Mouse (Mus musculus): ENCODE measurements around the gene Txndc15. TPM values are rescaled to one million over a fixed set of nuclear protein-coding genes. Genes with fewer than 3 reads are reported as not detected.
A peak's percentile ranks its signal among the peaks of the same experiment; 100 is the strongest.

The Txndc15 gene
- polyA plus RNA-seq, 1 experiment from 2014 or later: 144 TPM

DNA sequence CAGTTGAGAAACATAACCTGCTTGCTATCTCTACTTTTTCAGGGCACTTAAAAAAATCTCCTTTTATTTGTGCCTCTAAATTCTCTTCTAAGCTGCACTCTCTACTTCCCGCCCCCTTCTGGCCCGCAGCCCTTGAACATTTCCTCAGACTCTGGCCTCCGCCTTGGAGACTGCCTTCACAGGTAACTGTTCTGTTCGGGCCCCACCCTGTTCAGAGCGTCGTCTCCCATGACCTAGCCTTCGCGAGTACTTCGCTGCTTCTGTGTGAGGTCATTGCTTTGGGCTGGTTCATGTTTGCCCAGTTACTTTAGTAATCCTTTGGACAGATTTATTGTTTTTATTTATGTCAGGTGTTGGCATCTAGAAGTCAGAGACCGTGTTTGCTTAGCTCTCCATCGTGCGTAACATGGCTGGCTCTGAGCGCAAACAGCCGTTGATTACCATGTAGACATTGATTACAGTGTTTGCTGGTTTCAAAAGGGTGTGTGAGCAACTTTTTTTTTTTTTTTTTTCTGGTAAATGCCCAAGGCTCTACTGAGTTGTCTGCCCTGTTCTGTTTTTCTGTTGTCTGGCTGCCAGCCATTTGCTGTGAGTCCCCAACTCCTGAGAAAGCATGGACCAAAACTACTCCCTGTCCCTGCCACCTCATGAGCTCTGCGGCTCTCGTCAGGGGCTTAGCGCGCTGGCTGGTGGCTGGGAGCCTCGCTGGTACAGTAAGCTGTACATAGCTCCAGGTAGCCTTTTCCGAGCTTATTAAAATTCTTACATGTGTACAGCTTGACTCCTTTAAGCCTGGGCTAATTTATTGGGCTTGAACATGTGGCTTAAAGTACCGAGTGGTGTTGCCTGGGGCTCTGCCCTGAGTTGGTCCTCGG lies 19.4 kb downstream of the Txndc15 start:
- no peaks in the 10 kb centered on the region for H3K36me3 ChIP-seq
- no peaks in the 10 kb centered on the region for H3K9me3 ChIP-seq
- no peak overlapping the region for H3K4me2 ChIP-seq
- H3K27ac ChIP-seq (replicated peaks): no peak overlapping the region
- H3K27me3 ChIP-seq: no peaks in the 10 kb centered on the region
- WGBS: 82% methylated on average over 22 of the region's 22 CpGs
- 0 out of 2 replicates have a peak overlapping the region, but pooled peaks have one; percentile 31 for H3K9ac ChIP-seq
- no peak for ATAC-seq (ENCODE audit: low read depth)
- H3K4me1 ChIP-seq (replicated peaks): no peaks in the 10 kb centered on the region
- no peak overlapping the region for H3K4me3 ChIP-seq

DNA sequence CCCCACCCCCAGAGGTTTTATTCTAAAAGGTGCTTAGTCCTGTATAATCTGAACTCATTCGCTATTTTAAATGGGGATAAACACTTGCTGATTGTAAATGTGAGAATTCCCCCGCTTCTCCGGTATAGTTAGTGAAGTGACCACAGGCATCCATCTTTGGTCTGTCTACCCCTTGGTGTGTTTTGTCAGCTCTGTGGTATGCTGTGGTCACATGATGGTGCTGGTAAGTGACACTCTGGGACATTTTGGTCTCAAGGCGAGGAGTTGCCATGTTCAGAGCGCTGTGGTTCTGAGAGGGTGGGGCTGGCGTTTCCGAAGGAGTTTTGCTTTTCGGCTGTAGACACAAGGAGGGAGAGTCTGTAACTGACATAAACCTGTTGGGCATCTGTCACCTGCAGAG lies 23.4 kb downstream of the Txndc15 start:
- Histone ChIP-seq H3K9ac (no peak overlapping the region), H3K27me3 (no peaks in the 10 kb centered on the region)

DNA sequence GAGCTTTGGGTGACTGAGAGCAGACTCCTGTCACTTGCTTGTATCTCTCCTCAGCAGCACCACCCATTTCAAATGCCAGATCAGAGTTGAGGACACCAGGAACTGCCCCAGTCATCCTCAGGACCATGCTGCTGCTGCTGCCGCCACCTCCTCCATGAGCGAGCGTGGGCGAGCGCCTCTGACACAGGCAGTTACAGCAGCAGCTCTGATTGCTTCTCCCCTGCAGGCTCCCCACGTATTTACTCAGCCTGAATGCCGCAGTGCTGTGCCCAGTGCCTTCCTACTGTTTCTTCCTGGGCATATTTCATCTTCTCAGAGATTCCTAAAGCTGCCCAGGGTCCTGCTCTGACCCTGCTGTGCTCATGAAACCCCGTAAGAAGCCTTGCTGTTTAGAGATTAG lies 27.9 kb downstream of the Txndc15 start:
- H3K4me2 ChIP-seq: no peak overlapping the region
- H3K9ac ChIP-seq: 0 out of 2 replicates have a peak overlapping the region, but pooled peaks have one; percentile 6
- no peaks in the 10 kb centered on the region for H3K9me3 ChIP-seq
- ATAC-seq (ENCODE audit: low read depth): no peak
- H3K4me3 ChIP-seq: no peak overlapping the region
- no peaks in the 10 kb centered on the region for H3K27me3 ChIP-seq
- no peaks in the 10 kb centered on the region for H3K36me3 ChIP-seq
- peaks cover 8% of the 10 kb centered on the region for H3K4me1 ChIP-seq (replicated peaks)
- 41% methylated on average over 8 of the region's 8 CpGs for WGBS
- H3K27ac ChIP-seq (replicated peaks): no peak overlapping the region

More for the DNA sequence above, 23.4 kb downstream of the Txndc15 start:
- H3K4me3 ChIP-seq: no peak overlapping the region
- H3K4me1 ChIP-seq (replicated peaks): peaks cover 8% of the 10 kb centered on the region
- H3K4me2 ChIP-seq: no peak overlapping the region
- WGBS: 92% methylated on average over 8 of the region's 8 CpGs
- H3K36me3 ChIP-seq: no peaks in the 10 kb centered on the region
- H3K27ac ChIP-seq (replicated peaks): no peak overlapping the region
- no peak for ATAC-seq (ENCODE audit: low read depth)
- H3K9me3 ChIP-seq: no peaks in the 10 kb centered on the region

DNA sequence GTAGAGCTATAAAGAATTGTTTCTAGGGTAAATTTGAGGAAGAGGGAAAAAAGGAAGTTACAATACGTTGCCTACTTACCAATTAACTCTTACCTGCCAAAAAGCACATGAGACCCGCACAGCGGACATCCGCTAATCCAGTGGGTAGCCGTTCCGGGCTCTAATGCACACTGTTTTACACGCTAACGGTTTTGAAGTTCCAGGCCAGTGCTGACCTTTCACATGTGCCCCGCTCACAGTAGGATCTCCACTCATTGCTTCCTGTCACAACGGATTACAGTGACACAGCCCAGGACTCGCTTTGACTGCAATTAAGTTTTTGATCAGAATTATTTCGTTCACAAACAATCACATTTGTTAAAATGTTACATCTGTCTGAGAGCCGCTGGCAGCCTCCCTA lies 39.9 kb downstream of the Txndc15 start:
- Histone ChIP-seq H3K27ac (replicated peaks) (no peak overlapping the region), H3K36me3 (no peaks in the 10 kb centered on the region), H3K4me3 (no peak overlapping the region), H3K27me3 (no peaks in the 10 kb centered on the region), H3K4me1 (replicated peaks) (peaks cover 15% of the 10 kb centered on the region), H3K9ac (no peak overlapping the region), H3K9me3 (no peaks in the 10 kb centered on the region), H3K4me2 (no peak overlapping the region)
- WGBS: 86% methylated on average over 13 of the region's 13 CpGs
- no peak for ATAC-seq (ENCODE audit: low read depth)

DNA sequence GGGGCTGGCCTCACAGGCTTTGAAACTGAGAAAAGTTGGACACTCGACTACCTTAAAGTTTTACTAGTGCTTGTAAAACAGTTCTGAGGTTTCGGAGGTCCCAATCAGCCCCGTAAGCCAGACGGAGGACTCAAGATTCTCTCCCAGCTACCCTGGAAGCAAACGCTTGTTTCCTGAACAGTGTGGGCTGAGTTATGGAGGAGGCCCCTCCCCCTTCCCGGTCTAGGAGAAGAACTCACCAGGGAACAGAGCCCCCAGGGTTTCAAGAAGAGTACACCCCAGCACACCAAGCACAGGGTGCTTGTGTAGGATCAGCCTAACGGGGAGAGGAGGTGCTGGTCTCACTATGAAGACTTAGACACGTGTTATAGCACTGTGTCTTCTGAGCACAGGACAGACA lies 42.3 kb downstream of the Txndc15 start:
- Histone ChIP-seq H3K27ac (replicated peaks) (no peak overlapping the region), H3K9me3 (no peaks in the 10 kb centered on the region), H3K36me3 (no peaks in the 10 kb centered on the region), H3K4me3 (no peak overlapping the region), H3K27me3 (no peaks in the 10 kb centered on the region), H3K4me2 (peak overlapping the region; percentile 20), H3K4me1 (replicated peaks) (peaks cover 16% of the 10 kb centered on the region), H3K9ac (0 out of 2 replicates have a peak overlapping the region, but pooled peaks have one; percentile 8)
- ATAC-seq (ENCODE audit: low read depth): no peak
- 34% methylated on average over 8 of the region's 8 CpGs for WGBS

DNA sequence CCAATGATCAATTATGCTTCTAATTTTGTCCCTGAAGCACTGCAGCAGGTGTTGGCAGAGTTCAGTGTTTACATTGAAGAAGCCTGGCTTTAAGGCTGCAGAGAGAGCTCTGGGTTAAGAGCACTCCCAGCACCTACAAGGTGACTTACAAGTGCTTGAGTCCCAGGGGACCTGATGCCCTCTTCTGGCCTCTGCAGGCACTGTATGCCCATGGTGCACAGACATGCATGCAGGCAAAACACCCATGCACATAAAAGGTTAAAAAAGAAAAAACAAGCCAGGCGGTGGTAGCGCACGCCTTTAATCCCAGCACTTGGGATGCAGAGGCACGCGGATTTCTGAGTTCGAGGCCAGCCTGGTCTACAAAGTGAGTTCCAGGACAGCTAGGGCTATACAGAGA lies 43.2 kb downstream of the Txndc15 start:
- WGBS: 87% methylated on average over 6 of the region's 6 CpGs
- H3K9ac ChIP-seq: no peak overlapping the region

DNA sequence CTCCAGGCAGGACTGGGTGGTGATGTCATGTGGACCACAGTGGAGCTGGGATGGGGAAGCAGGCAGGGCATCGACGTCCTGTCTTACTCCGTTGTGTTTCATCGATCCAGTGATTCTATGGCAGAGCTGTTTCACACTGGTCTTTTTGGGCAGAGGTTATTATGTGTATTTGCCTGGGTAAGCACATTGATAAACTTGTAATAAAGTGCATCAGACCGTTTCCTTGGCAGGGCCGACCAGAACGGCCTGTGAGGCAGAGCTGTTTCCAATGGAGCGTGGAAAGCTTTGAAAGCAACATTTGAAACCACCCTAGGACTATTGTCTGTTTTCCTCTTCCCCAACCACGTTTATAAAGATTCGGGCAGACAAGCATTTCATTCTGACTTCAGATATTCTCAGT lies 46.1 kb downstream of the Txndc15 start:
- WGBS: 45% methylated on average over 10 of the region's 10 CpGs
- Histone ChIP-seq H3K9ac (no peak overlapping the region), H3K9me3 (no peaks in the 10 kb centered on the region), H3K27me3 (no peaks in the 10 kb centered on the region), H3K4me2 (no peak overlapping the region), H3K4me1 (replicated peaks) (peaks cover 16% of the 10 kb centered on the region), H3K36me3 (no peaks in the 10 kb centered on the region), H3K27ac (replicated peaks) (no peak overlapping the region), H3K4me3 (no peak overlapping the region)
- no peak for ATAC-seq (ENCODE audit: low read depth)

More for the DNA sequence above, 43.2 kb downstream of the Txndc15 start:
- no peak overlapping the region for H3K27ac ChIP-seq (replicated peaks)
- no peak overlapping the region for H3K4me3 ChIP-seq
- peaks cover 16% of the 10 kb centered on the region for H3K4me1 ChIP-seq (replicated peaks)
- ATAC-seq (ENCODE audit: low read depth): no peak
- no peaks in the 10 kb centered on the region for H3K27me3 ChIP-seq
- no peak overlapping the region for H3K4me2 ChIP-seq
- no peaks in the 10 kb centered on the region for H3K36me3 ChIP-seq
- no peaks in the 10 kb centered on the region for H3K9me3 ChIP-seq

DNA sequence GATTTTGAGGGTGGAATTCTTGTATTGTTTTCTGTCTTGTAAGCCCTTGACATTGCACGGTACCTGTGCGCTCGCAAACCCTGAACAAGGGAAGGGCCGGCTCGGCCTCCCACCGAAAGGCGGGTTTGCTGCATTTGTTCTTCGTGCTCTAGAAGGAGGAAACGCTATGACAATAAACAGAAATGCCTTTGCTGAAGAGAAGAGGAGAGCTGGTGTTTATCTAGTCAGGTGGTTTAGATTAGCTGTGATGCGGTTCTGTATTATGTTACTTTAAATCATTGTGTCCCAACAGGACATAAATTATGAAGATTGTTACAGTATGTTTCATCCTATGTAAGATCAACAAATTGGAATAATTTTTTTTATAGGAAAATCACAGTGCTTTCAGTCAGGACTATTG lies 47.0 kb downstream of the Txndc15 start:
- no peak overlapping the region for H3K27ac ChIP-seq (replicated peaks)
- H3K4me3 ChIP-seq: no peak overlapping the region
- no peaks in the 10 kb centered on the region for H3K27me3 ChIP-seq
- H3K36me3 ChIP-seq: no peaks in the 10 kb centered on the region
- H3K4me2 ChIP-seq: no peak overlapping the region
- no peaks in the 10 kb centered on the region for H3K9me3 ChIP-seq
- H3K4me1 ChIP-seq (replicated peaks): peaks cover 14% of the 10 kb centered on the region
- H3K9ac ChIP-seq: no peak overlapping the region
- WGBS: 82% methylated on average over 10 of the region's 10 CpGs
- ATAC-seq (ENCODE audit: low read depth): no peak

DNA sequence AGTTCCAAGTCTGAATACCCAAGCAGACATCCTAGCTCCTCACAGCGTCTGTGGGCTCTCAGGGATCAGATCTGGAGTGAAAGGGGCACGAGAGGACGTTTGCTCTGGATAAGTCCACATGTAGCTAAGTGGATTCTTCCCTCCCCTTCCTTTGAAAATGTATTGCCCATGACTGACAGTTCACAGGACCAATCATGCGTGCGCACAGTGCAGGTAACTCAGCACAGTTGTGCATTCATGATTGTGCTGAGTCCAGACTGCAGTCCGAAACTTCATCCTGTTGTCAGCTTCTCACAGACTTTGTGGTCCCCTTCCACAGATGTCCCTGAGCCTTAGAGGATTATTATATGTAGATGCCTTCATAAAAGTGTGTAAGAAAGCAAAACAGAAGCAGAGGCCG lies 59.9 kb downstream of the Txndc15 start:
- no peaks in the 10 kb centered on the region for H3K27me3 ChIP-seq
- 90% methylated on average over 7 of the region's 7 CpGs for WGBS
- H3K4me2 ChIP-seq: no peak overlapping the region
- no peaks in the 10 kb centered on the region for H3K36me3 ChIP-seq
- no peaks in the 10 kb centered on the region for H3K4me1 ChIP-seq (replicated peaks)
- no peak overlapping the region for H3K9ac ChIP-seq
- H3K4me3 ChIP-seq: no peak overlapping the region
- H3K9me3 ChIP-seq: no peaks in the 10 kb centered on the region
- H3K27ac ChIP-seq (replicated peaks): no peak overlapping the region
- ATAC-seq (ENCODE audit: low read depth): no peak

DNA sequence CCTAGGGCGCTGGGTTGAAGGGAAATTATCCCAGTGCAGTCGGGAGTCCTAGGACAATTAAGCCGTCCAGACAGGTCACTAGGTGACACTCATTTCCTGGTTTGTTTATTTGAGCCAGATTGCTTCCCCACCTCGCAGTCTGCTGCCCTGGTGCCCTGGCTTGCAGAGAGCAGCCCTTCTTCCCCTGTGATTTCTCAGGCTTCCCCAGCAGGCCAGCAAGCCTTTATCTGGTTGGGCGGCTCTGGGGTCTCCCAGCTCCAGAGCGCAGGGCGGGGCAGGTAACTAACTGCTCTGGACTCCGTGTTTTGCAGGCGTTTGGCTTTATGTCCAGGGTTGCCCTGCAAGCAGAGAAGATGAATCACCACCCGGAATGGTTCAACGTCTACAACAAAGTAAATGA lies 60.6 kb downstream of the Txndc15 start:
- Histone ChIP-seq H3K27ac (replicated peaks) (no peak overlapping the region), H3K27me3 (no peaks in the 10 kb centered on the region), H3K4me2 (no peak overlapping the region), H3K36me3 (no peaks in the 10 kb centered on the region), H3K9me3 (no peaks in the 10 kb centered on the region), H3K4me3 (no peak overlapping the region), H3K9ac (no peak overlapping the region), H3K4me1 (replicated peaks) (no peaks in the 10 kb centered on the region)
- WGBS: 49% methylated on average over 11 of the region's 11 CpGs
- no peak for ATAC-seq (ENCODE audit: low read depth)

Measured in neural tube, embryonic 13.5 days (tissue).